Mouse (Mus musculus) brain, embryonic 18.5 days (tissue): ENCODE results near the gene Bcar1.

Experiments used
- DNase-seq: peaks from one replicate; pipeline ENCODE4 v3.0.0-alpha.2; 2012; ENCODE audit warnings: low read depth, low spot score

Bcar1 gene

DNA sequence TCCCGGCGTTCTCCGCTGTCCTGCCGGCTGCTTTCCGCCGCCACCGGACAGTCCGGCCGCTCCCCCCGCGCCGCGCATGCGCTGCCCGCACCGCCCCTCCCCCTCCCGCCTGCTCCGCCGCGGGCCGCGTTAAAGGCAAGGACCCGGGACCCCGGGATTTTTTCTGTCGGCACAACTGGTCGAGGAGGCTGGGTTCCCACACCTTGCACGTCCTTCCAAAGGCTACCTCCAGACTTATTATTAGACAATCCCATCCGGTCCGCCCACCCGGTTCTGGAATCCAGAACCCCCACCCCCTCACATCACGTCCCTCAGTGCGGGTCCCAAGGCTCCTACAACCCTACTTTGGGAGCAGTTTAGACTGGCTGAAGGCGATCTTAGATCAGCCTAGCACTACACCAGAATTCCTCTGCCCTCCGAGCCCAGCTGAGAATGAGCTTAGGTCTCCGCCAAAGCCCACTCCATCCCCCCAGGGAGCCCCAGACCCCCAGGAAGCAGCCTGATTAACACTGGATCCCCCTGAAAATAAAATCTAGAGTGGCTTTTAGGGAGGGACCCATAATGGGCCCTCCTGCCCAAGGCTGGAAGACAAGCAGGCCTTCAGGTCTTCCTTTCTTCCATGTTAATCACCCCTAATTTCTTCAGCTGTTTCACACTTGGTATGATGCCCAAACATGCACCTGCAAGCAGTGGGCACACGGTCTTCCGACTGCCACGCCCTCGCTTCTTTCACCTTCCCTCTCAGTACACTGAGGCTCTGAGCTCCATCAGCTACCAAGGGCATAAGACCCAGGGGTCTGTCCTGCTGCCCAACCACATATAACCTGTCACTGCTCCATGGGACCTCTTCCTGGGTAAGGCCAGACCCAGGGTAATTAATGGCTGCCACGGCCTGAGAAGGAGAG, at the start of gene Bcar1:
Bcar1 (minus strand) TSS at position 18 of the 905 bp plus-strand sequence.
- no peak for DNase-seq

DNA sequence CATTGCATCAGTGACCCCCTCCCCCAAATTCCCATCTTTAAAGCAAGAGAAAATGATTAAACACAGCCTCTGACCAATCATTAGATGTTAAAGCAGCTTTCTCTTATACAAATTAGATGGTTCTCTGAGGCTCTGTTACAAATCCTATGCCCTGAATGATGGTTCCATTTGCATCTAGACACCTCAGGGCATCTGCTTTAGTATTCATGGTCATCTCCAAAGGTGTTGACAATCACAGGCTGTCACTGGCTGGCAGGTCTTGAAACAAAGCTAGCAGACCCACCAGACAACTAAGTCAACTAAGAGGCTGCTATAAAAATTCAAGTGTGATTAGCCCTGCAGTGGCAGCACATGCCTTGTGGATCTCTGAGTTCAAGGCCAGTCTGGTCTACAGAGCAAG, 46.0 kb upstream of the Bcar1 start:
- DNase-seq, result no peak

DNA sequence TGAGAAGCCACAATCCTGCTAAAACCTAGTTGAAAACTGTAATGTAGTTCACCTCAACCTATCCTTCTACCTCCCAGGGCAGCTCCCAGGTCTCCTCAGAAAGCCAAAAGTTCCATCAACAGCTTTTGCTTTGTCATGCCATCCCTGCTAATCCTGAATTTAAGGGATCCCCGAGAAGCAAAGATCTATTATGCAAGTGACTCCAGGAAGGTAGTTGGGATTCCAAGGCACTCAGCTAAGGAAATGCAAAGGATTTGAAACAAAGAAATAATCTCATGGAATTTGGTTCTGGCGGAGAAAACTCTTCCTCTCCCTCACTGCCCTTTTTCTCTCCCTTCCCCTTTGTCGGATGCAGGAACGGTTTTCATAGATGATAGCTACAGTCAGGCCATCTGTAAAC, 45.6 kb upstream of the Bcar1 start:
- DNase-seq, result no peak

DNA sequence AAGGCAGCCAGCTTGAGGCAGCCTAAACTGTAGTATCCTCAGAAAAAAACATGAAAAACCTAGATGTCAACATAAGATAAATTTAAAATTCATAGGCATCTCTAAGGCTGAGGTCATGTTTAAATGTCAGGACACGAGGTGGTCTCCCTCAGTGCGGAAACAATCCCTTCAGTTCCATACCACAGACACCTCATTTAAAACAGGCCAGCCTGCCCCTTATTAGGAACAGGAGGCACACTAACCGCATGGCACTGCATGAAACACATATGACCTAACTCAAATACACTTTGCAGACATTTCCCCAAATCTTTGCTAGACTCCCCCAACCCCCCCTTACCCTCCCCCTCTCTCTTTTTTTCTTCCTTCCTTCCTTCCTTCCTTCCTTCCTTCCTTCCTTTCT, 44.9 kb upstream of the Bcar1 start:
- no peak for DNase-seq

DNA sequence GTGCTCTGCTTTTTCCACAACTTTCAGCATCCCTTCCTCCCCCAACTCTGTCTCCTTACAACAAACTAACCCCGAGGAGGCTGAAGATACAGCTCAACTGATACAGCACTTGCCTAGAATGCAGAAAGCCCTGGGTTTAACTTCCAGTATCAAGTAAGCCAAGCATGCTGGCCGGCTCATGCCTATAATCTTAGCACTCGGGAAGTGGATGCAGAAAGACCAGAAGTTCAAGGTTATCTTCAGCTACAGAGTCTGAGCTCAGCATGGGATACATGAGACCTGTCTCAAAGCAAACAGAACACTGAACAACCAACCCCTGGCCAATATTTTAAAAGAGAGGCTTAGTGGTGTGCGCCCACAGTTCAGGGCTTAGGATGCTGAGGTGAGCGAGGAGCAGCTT, 44.5 kb upstream of the Bcar1 start:
- no peak for DNase-seq

DNA sequence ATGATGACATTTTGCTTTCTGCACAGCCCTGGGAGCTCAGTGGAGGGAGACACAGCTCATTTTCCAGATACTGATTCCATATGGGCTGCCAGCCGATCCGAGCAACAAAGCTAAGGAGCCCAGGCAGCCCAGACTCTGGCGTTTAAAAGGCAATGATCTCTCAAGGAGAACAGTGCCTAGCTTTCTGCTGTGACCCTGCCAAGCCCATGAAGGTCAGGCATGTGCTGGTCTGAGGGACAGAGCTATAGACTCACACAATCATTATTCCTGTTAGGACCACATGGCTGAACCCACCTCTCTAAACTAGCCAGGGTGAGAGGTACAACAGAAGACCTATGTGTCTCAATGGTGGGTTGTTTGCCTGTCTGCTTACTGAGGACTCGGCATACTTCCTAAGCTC, 44.1 kb upstream of the Bcar1 start:
- no peak for DNase-seq

DNA sequence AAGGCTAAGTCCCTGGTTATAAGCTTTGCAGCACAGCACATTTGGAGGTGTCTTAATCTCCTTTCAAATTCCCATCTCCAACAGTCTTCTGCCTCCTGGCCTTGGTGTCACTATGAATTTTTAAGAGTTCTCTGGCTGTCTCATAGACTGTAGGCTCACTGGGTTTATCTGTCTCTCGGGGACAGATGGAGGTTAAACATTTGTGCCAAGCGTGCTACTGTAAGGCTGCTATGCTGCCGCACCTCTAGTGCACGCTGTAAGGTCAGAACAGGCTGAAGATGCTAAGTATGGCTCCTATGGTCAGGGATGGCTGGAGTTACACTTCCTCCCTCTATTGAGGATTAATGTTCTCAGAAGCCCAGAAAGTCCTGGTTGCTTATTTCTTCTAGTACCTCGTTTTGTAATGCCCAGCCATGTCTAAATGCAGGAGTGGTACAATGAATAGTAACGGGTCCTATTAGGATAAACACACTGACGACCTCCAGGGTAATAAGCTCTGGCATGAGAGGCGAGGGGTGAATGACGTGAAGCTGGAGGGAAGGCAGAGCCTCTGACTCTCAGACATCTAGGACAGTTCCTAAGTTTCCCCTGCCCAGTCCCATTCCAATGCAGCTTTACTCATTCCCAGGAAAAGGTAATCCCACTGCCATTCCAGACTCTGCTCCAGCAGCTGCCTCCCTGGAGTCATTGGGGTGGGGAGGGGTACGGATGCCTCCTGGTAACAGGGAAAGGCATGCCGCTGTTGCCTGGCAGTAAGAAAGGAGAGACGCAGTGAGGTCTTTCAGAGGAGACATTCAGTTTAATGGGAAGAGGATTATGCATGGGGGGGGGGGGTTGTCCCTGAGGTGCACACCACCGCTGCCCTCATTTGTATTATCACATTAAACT, 43.3 kb upstream of the Bcar1 start:
- DNase-seq, result no peak

DNA sequence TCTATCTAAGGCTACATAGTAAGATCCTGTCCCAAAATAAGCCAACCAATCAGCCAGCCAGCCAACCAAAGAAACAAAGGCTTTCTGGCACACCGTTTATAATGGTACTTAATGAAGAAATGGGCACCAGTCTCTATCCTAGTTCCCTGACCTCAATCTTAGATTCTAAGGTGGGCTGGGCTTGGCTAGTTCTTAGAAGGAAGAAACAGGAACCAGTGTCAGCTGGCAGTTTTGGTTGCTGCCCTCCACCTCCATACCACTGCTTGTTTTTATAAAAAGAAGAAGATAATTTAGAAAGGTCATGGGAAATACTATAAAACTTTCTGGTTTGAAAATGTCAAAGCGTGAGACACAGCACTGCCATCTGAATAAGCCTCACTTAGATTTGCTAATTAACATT, 42.5 kb upstream of the Bcar1 start:
- no peak for DNase-seq

DNA sequence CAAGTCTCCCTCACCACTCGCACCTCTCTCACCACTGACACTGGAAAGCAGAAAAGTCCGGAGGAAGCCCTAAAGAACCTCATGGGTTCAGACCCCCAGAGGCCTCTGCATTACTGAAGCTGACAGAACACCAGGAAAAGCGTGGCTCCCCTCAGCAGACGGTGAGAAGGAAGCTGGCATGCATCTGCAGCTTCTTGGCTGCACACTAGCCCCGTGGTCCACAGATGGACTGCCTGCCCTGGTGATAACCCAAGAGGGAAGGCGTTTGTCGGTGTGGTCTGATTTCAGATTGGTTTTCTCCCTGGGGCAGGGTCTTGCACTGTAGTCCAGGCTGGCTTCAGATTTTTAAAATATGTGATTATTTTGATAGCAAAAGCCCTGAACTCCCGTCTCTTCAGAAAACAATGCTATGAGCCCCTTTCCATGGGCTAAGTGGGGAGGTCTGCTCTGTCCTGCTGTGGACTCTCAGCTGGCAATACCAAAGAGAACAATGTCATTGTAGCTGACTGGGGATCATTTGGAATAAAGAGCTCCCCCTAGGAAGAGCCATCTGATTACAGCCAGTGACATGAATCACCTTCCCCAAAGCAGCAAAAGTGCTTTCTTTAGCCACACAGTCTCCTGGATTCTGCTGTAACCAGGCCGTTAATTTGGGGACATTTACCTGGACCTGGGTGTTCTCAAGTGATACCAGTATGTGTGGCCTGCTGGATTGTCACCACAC, 39.2 kb upstream of the Bcar1 start:
- no peak for DNase-seq

DNA sequence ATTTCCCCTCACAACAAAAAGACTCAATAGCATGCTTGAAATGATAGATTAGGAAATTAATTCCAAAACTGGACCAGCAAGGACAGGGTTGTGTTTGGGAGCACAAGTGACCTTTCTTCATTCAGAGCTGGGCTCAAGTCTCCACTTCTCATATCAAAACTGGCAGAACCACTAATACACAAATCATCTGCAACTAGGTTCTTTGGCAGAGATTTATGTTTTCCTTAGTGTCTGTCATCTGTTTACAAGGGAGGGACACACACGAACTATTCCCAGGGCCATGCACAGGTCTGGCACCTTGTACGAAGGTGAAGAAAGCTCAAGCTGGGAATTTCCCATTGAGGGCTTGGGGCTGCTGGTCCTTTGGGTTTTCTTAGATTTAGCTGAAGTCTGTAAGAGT, 38.6 kb upstream of the Bcar1 start:
- no peak for DNase-seq

DNA sequence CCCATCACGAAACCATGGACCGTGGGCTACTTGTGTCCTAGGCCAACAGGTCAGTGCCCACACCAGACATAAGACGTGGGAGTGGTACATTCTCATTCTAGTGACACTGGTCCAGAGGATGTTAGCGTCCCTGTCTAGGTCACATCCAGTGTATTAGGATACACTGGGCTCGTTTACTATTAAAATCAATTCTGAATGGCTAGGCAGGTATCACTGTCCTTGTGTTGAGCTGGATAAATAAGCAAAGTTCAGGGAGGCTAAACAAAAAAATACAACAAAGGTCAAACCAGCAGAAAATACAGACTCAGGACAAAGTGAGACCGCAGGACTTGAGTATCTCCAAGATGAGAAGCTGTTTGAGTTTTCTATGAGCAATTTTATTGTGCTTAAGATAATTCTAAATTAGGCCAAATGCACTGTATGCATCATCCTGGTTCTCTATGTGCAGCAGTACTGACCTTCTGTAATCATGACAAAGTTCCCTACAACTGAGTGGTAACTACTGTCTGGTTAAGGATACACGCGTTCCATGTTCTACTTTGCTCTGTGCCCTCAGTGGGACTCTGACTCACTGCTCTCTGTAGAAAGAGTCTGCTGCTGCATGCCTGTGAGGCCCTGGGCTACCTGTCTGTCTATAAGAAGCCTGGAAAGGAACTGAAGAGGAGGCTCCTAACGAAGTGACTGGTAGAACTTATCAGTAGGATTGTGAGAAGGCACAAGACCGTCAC, 37.3 kb upstream of the Bcar1 start:
- no peak for DNase-seq

DNA sequence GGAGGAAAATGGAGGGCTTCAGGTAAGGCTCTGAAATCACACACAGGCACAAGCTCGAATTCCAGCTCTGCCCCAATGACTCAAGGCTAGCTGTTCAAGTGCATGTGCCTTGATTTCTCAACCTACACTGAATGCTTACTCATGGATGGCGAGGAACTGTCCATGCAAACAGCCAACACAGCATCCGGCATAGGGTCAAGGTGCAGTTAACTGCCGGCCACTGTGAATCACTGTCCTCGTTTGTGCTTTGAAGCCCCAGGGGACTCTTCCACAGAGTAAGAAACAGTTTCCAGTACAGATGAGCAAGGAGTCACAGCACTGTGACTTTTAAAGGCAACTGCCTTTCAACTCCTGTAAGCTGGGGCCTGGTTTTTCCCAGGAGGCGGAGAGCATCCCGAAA, 36.1 kb upstream of the Bcar1 start:
- DNase-seq, result no peak

DNA sequence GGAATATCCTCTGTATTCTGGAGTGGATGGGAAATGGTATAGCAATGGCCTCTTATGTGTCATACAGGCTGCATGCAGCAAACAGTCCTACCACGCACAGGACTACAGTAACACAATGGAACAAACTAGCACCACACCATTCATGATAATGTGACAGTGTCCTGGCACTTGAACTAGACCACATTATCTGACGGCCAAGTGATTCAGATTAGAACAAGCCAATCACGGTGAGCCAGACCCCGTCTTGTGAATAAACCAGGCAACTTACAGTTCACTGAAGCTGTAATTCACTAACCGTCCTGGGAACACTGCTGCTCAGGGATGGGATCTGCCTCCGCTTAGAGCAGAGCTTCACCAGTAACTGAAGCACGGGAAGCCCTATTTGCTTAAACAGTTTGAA, 35.2 kb upstream of the Bcar1 start:
- DNase-seq, result no peak

DNA sequence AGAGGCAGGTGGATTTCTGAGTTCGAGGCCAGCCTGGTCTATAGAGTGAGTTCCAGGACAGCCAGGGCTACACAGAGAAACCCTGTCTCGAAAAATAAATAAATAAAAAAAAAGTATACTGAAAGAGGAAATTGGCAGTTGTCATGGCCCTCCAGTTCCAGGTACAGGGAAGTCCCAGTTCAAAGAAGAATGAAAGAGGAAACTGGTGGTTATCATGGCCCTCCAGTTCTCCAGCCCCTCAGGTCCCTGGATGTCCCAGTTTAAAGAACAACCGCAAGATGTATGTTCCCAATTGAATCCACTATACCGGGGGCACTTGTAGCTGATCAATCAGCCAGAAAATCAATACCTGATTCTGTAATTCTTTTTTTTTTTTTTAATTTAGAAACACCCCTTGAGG, 32.9 kb upstream of the Bcar1 start:
- DNase-seq, result no peak

DNA sequence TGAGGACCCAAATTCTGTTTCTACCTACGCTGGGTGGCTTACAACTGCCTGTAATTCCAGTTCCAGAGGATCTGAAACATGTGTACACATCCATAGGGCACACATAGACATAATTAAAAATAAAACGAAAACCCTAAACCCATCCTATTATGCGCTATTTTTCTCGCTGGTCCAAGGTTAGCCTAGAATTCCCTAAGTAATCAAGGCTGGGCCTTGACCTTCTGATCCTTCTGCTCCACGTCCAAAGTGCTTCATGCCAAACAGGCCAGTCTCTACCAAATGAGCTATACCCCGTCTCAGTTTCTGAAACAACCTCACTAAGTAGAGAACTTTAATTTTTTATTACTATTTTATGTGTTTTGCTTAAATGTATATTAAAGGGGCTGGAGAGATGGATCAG, 32.2 kb upstream of the Bcar1 start:
- DNase-seq, result no peak

DNA sequence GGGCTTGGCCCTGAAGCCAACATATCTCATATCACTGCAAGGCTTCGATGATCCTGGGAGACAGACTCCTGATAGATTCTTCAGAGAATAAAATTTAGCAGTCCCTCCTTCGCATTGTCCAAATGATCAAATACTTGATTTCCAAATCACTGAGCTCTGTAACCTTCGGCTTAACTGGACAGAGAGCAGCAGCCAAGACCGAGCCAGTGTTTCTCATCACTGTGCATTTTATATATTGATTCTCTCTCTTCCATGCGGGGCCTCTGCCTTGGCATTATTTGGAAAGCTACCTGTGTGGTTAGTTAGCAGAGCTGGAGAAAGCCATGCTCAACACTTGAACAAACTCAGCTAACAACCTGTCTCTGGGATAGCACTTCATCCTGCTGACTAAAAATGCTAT, 29.9 kb upstream of the Bcar1 start:
- DNase-seq, result no peak

DNA sequence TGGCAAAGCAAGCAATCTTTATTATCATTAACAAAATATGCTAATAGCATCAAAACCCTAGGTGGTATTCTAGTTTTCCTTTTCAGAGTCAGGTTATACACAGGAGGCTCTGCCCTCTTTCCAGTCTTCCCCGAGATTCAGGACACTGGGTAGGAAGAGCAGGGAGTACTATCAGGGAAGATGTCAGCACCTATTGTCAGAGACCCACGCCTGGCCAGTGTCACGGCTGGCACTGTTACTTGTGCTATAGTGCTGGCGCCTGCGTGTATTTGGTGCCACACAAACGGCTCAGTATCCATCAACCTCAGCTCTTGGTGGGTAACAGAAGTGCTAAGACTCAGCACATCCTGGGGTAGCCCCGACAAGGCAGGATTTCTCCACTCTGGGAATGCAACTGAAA, 29.4 kb upstream of the Bcar1 start:
- no peak for DNase-seq

DNA sequence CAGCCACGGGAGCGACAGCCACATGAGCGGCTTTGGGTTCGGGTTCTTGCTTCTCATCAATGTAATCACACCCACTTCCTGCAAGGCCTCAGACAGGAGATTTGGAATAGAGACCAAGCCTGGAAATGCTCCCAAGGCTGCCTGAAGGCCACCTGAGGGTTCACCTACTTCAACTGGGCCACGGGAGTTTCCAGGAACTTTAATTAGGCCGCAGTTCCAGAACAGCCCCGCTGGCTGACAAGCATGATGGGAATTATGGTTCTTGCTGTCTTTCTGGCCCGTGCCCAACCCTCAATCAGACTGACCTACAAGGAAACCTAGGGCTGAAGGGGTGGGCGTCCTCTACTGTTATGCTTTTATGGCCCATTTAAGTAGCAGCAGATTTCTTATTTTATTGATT, 28.5 kb upstream of the Bcar1 start:
- no peak for DNase-seq

DNA sequence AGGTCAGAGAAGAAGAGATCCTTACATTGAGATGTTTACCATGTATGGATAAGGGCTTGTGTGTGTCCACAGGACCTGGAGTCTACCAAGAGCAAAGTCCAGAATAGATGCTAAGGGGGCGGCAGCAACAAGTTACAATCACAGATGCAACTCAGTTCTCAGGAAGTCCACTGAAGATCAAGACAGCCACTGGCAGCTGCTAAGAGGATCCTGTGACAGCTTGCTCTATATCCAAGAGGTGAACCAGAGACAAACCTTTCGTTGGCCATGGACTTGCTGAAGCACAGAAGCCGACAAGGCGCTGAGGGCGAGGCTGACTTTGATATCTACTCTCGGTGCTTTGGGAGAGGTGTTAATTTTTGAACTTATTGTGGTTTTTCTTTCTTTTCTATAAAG, 28.0 kb upstream of the Bcar1 start:
- DNase-seq, result no peak

DNA sequence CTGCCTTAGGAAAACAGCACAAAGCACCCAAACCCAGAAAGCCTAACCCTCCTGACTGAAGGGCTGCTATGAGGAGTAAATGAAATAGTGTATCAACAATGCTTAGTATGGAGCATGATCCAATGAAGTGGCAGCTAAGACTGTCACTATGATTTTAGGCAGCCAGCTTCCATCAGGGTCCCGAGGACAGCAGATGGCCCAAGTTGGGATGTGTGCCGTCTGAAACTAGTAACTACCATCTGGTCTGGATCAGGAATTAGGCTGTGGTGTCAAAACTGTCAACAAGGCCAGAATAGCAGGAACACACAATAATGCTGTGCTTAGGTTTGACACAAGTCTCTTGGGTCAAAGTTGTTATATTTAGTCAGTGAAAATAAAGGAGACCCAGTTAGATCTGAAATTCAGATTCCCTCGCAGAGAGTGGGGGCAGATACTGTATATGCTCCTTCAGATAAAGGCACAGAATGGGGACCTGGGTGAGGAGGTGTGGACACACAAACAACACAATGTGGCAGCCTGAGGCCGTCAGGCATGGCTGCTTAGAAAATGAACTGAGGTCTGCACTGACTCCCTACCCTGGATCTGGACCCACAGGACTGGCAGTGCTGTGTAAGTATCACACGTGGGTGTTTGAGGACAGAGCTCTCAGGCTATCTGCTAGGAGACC, 27.5 kb upstream of the Bcar1 start:
- DNase-seq, result peak; percentile 46
